Mouse (Mus musculus) neural tube, embryonic 14.5 days (tissue): ENCODE results near the gene Rfx1. TPM values are rescaled to one million over a fixed set of nuclear protein-coding genes. Genes with fewer than 3 reads are reported as not detected.

ENCODE experiments used
- ATAC-seq: fragments of 200-750 bp; cut with Nextera tagmentation; 2 replicates; pipeline ENCODE4 v1.8.0; 2017; ENCODE audit warnings: low read depth, mild to moderate bottlenecking, moderate TSS enrichment, moderate library complexity
- H3K27ac ChIP-seq: fragments of 300-500 bp; sonication (generic); 2 replicates; pipeline ENCODE4 v1.5.1; 2014; ENCODE audit warnings: low read depth, mild to moderate bottlenecking, control low read depth, low read length, moderate library complexity, mixed read lengths
- H3K27me3 ChIP-seq: fragments of 300-500 bp; sonication (generic); 2 replicates; pipeline ENCODE4 v1.6.1; 2014; ENCODE audit warnings: low read length; ENCODE audit not compliant: control insufficient read depth, insufficient read depth
- H3K36me3 ChIP-seq: fragments of 300-500 bp; sonication (generic); 2 replicates; pipeline ENCODE4 v1.6.1; 2014; ENCODE audit warnings: low read length, mixed read lengths; ENCODE audit not compliant: control insufficient read depth, insufficient read depth
- H3K4me1 ChIP-seq: fragments of 300-500 bp; sonication (generic); 2 replicates; pipeline ENCODE4 v1.6.1; 2014; ENCODE audit warnings: low read length; ENCODE audit not compliant: control insufficient read depth, insufficient read depth
- H3K4me2 ChIP-seq: fragments of 300-500 bp; sonication (generic); 2 replicates; pipeline ENCODE4 v1.6.1; 2014; ENCODE audit warnings: mild to moderate bottlenecking, low read depth, low read length, control low read depth
- H3K4me3 ChIP-seq: fragments of 300-500 bp; sonication (generic); 2 replicates; pipeline ENCODE4 v1.5.1; 2014; ENCODE audit warnings: low read depth, low read length, control low read depth, mixed read lengths
- H3K9ac ChIP-seq: fragments of 300-500 bp; sonication (generic); replicated peaks from 2 replicates; pipeline ENCODE4 v1.6.1; 2014; ENCODE audit warnings: low read depth, mild to moderate bottlenecking, control low read depth, low read length, mixed read lengths
- H3K9me3 ChIP-seq: fragments of 300-500 bp; sonication (generic); 2 replicates; pipeline ENCODE4 v1.6.1; 2016; ENCODE audit warnings: low read length; ENCODE audit not compliant: control insufficient read depth
- WGBS: fragments of 180-500 bp; shearing (Covaris S2); extraction: QIAGEN DNeasy Blood & Tissue Kit; methylation state at CpG from one replicate; pipeline ENCODE4 v1.1.7; 2014; 5-methylcytosine and 5-hydroxymethylcytosine counted together
- polyA plus RNA-seq: library from polyadenylated mRNA; unstranded; fragments of >200 nt; fragmentation: Nextera tagmentation; extraction: Ambion mirVana; gene quantifications from 2 replicates; pipeline ENCODE4 v1.2.1, GENCODE M21; 2014

Gene Rfx1
- polyA plus RNA-seq, 1 experiment from 2014 or later, result 12.8 TPM

GRCm38 (mm10) chr8:84106216-84107040 is 39.8 kb downstream of the Rfx1 start:
- Histone ChIP-seq H3K4me3 (no peak overlapping the region), H3K9me3 (no peaks in the 10 kb centered on the region), H3K27ac (0 out of 2 replicates have a peak overlapping the region, but pooled peaks have one; percentile 22), H3K4me1 (peaks cover 21% of the 10 kb centered on the region), H3K36me3 (peaks cover 9% of the 10 kb centered on the region), H3K4me2 (no peak overlapping the region), H3K9ac (no peak overlapping the region), H3K27me3 (no peaks in the 10 kb centered on the region)
- ATAC-seq, result no peak
- WGBS, result 89% methylated on average over 5 of the region's 6 CpGs

GRCm38 (mm10) chr8:84115646-84116045 is 49.0 kb downstream of the Rfx1 start:
- Histone ChIP-seq H3K27ac (no peak overlapping the region), H3K9ac (no peak overlapping the region), H3K36me3 (no peaks in the 10 kb centered on the region), H3K4me2 (no peak overlapping the region), H3K4me1 (no peaks in the 10 kb centered on the region), H3K9me3 (no peaks in the 10 kb centered on the region), H3K4me3 (no peak overlapping the region), H3K27me3 (no peaks in the 10 kb centered on the region)
- WGBS, result 91% methylated on average over 6 of the region's 6 CpGs
- no peak for ATAC-seq

- ATAC-seq, result no peak
- Histone ChIP-seq H3K4me3 (no peak overlapping the region), H3K9me3 (no peaks in the 10 kb centered on the region), H3K9ac (no peak overlapping the region), H3K27me3 (no peaks in the 10 kb centered on the region), H3K4me2 (no peak overlapping the region), H3K4me1 (no peaks in the 10 kb centered on the region), H3K36me3 (no peaks in the 10 kb centered on the region), H3K27ac (no peak overlapping the region)
- 96% methylated on average over 3 of the region's 3 CpGs for WGBS
Observed at GRCm38 (mm10) chr8:84122151-84122550, 55.5 kb downstream of the Rfx1 start.

- ATAC-seq, result no peak; the same call in 1 of the 2 replicates
- no peak within 1 kb of the TSS for H3K27ac ChIP-seq
- H3K4me1 ChIP-seq, result no peaks in the 10 kb centered on the region
- H3K4me3 ChIP-seq, result no peak within 1 kb of the TSS
- 0 out of 2 replicates have a peak within 1 kb of the TSS, but pooled peaks have one; percentile 34 for H3K9ac ChIP-seq
- WGBS, result 68% methylated on average over 8 of the region's 9 CpGs
- no peaks in the 10 kb centered on the region for H3K9me3 ChIP-seq
- no peaks in the 10 kb centered on the region for H3K36me3 ChIP-seq
- H3K27me3 ChIP-seq, result no peaks in the 10 kb centered on the region
- no peak within 1 kb of the TSS for H3K4me2 ChIP-seq
Observed at GRCm38 (mm10) chr8:84125656-84126055, 59.0 kb downstream of the Rfx1 start, which contains the start of gene Podnl1. Gene Podnl1, plus strand, starts transcription at chr8:84125989.

GRCm38 (mm10) chr8:84126742-84127141 is 60.1 kb downstream of the Rfx1 start:
- H3K4me3 ChIP-seq, result no peak overlapping the region
- 84% methylated on average over 2 of the region's 2 CpGs for WGBS
- no peaks in the 10 kb centered on the region for H3K4me1 ChIP-seq
- H3K27me3 ChIP-seq, result no peaks in the 10 kb centered on the region
- H3K36me3 ChIP-seq, result no peaks in the 10 kb centered on the region
- ATAC-seq, result no peak
- no peaks in the 10 kb centered on the region for H3K9me3 ChIP-seq
- H3K9ac ChIP-seq, result no peak overlapping the region
- H3K4me2 ChIP-seq, result no peak overlapping the region
- no peak overlapping the region for H3K27ac ChIP-seq

- H3K4me3 ChIP-seq, result no peak overlapping the region
- WGBS, result 68% methylated on average over 17 of the region's 17 CpGs
- H3K9me3 ChIP-seq, result no peaks in the 10 kb centered on the region
- peaks cover 3% of the 10 kb centered on the region for H3K36me3 ChIP-seq
- ATAC-seq, result no peak
- no peaks in the 10 kb centered on the region for H3K27me3 ChIP-seq
- no peak overlapping the region for H3K4me2 ChIP-seq
- no peaks in the 10 kb centered on the region for H3K4me1 ChIP-seq
- H3K9ac ChIP-seq, result no peak overlapping the region
- no peak overlapping the region for H3K27ac ChIP-seq
Observed at GRCm38 (mm10) chr8:84127202-84127901, 60.7 kb downstream of the Rfx1 start.

- H3K27me3 ChIP-seq, result no peaks in the 10 kb centered on the region
- no peaks in the 10 kb centered on the region for H3K4me1 ChIP-seq
- H3K9me3 ChIP-seq, result no peaks in the 10 kb centered on the region
- H3K27ac ChIP-seq, result no peak overlapping the region
- H3K4me2 ChIP-seq, result no peak overlapping the region
- H3K9ac ChIP-seq, result no peak overlapping the region
- no peak for ATAC-seq
- H3K36me3 ChIP-seq, result peaks cover 12% of the 10 kb centered on the region
- H3K4me3 ChIP-seq, result no peak overlapping the region
- 79% methylated on average over 8 of the region's 8 CpGs for WGBS
Observed at GRCm38 (mm10) chr8:84128277-84128676, 61.6 kb downstream of the Rfx1 start.

- no peak overlapping the region for H3K4me3 ChIP-seq
- WGBS, result 48% methylated on average over 30 of the region's 30 CpGs
- peaks cover 34% of the 10 kb centered on the region for H3K36me3 ChIP-seq
- H3K4me2 ChIP-seq, result no peak overlapping the region
- no peak overlapping the region for H3K27ac ChIP-seq
- no peaks in the 10 kb centered on the region for H3K9me3 ChIP-seq
- H3K4me1 ChIP-seq, result no peaks in the 10 kb centered on the region
- H3K27me3 ChIP-seq, result no peaks in the 10 kb centered on the region
- peak; percentile 28; the same call in 1 of the 2 replicates for ATAC-seq
- H3K9ac ChIP-seq, result no peak overlapping the region
Observed at GRCm38 (mm10) chr8:84130806-84131205, 64.2 kb downstream of the Rfx1 start.

GRCm38 (mm10) chr8:84132225-84132624 is 65.6 kb downstream of the Rfx1 start:
- ATAC-seq, result no peak
- H3K27ac ChIP-seq, result no peak overlapping the region
- H3K4me2 ChIP-seq, result no peak overlapping the region
- no peak overlapping the region for H3K4me3 ChIP-seq
- 94% methylated on average over 8 of the region's 8 CpGs for WGBS
- no peaks in the 10 kb centered on the region for H3K27me3 ChIP-seq
- H3K9ac ChIP-seq, result no peak overlapping the region
- peaks cover 48% of the 10 kb centered on the region for H3K36me3 ChIP-seq
- no peaks in the 10 kb centered on the region for H3K4me1 ChIP-seq
- no peaks in the 10 kb centered on the region for H3K9me3 ChIP-seq
